Mouse (Mus musculus): ENCODE results near the gene Gns.

- TF ChIP-seq POLR2A (IDR thresholded peaks at IDR 0.05; ENCODE audit: extremely low read depth, insufficient read depth, low read length) (no peak), CTCF (IDR thresholded peaks at IDR 0.05; ENCODE audit: low read depth, low read length) (no peak)
These were observed 57.4 kb downstream of the Gns start for GRCm38 (mm10) chr10:121422294-121422693.

All from liver, adult 2 months (tissue).